Mouse (Mus musculus) kidney, adult 9 months (tissue): ENCODE data around the gene Actl6b.

Experiments
- DNase-seq: peaks from one replicate; pipeline ENCODE4 v3.0.0; 2022

Gene Actl6b

GRCm38 (mm10) chr5:137529221-137529995 lies 23.9 kb upstream of the Actl6b start:
- DNase-seq = no peak

GRCm38 (mm10) chr5:137530075-137530474 lies 23.2 kb upstream of the Actl6b start:
- no peak for DNase-seq

DNA sequence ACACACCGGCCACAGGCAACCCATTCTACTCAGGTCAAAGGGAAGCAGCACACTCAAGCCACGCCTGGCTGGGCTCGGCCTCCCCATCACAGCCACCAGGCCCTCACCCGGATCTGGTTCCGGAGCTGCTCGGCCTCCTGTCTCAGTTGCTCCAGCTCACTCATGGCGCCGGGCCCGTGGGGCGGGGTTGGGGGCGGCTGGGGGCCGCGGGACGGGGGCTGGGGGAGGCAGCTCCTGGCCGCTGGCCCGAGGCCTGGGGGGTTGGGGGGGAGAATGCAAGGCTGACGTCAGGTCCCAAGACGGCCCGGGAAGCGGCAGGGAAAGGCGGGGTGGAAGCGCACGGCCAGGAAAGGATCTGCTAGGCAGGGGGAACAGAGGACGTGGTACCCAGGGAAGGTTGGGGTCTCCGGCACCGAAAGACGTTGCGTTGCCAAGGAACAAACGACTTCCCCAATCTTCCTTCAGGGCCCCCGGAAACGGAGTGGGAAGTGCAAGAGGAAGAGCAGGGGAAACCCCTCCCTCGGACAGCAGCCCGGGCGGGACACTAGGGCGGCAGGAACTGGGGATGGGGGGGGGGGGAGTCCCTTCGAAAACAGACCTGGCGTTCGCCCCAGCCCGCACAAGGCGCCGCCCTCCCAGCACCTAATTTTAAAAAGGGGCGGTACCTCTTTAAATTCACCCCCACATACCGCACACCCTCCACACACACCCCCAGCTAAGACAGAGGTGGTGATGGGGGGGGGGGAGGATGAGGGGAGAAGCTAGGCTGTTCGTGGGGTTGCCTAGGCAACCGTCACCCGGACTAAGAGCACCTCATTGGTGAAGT lies 22.5 kb upstream of the Actl6b start:
- peak; percentile 67 for DNase-seq

GRCm38 (mm10) chr5:137531414-137532130 lies 21.7 kb upstream of the Actl6b start:
- no peak for DNase-seq

GRCm38 (mm10) chr5:137532131-137532807 lies 21.0 kb upstream of the Actl6b start:
- DNase-seq = no peak

DNA sequence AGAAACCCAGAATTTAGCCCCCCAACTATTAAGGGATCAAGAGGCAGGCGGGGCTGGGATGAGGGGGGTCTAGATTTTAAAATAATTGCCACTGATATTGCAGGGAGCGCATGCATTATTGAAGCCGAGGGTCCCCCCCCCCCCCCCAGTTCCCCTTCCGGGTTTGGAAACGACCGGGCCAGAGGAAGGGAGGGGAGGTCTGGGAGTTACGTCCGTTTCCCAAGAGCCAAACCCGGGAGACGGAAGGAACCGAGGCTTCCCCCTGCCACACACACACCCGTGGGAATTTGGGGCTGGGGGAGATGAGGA lies 20.6 kb upstream of the Actl6b start:
- no peak for DNase-seq

DNA sequence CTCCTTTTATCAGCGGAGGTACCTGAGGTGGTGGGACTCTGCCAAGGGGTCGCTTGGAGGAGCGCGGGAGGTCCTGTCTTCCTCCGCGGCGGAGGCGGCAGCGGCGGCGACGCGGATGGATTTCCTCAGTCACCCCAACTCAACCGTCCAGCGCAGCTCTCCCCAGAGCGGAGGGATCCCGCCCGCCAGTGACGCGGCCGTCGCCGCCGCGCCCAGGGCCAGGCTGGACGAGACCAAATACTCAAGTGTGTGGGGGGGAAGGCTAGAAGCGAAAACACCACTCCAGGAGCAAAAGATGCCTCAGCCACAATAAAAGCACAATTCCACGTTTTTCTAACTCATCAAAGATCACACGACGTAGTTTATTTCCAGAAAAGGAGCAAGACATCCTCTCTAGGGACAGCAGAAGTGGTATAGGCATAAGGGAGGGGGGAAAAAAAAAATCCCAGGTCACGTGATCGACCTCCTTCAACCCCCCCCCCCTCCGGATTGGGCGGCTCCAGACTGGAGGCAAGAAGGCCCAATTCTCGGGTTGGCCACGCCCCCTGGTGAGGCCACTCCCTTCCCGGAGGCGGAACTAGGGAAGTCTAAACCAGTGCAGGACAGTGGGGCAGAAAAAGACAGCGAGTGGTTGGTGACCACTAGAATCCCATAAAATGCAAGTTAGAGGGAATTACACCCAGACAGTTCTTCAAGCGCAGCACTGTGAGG lies 20.0 kb upstream of the Actl6b start, which contains the start of the genes Epo and Gnb2:
Gene Epo, minus strand, starts transcription at position 126 of the 711 bp plus-strand sequence.
Gene Gnb2, minus strand, starts transcription at position 394 of the 711 bp plus-strand sequence.
- DNase-seq = peak; percentile 99

DNA sequence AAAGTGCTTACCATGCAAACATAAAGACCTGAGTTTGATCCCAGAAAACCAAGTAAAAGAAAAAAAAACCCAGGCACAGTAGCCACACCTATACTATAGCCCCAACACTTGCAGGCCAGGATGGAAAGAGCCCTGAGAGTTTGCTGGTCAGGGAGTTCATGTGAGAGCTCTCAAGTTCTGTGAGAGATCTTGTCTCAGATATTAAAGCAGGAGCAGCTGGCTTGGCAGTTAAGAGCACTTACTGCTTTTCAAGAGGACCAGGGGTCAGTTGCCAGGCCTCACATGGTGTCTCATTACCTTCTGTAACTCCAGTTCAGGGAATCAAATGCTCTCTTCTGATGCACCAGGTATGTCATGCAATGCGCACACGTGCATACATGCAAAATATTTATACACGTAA lies 18.6 kb upstream of the Actl6b start:
- no peak for DNase-seq

DNA sequence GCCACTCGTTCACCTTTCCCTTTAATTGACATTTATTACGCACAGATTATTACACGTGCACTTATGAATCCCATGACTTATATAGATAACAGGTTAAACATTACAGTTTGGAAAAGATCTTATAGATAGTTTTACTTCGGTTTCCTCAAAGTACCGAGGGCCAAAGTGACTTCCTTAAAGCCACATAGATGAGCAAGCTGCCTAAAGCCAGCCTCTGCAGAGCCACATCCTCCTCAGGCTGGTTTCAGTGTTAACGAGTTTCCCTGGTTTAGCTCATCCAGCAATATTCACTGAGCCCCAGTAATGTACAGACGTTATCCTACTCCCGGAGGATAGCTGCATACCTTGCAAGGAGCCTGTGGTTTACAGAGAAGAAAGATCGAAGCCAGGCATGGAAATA lies 18.0 kb upstream of the Actl6b start:
- no peak for DNase-seq

GRCm38 (mm10) chr5:137537461-137537860 lies 15.9 kb upstream of the Actl6b start:
- DNase-seq = no peak

- DNase-seq = no peak
Observed at GRCm38 (mm10) chr5:137539291-137539801, 14.0 kb upstream of the Actl6b start.

DNA sequence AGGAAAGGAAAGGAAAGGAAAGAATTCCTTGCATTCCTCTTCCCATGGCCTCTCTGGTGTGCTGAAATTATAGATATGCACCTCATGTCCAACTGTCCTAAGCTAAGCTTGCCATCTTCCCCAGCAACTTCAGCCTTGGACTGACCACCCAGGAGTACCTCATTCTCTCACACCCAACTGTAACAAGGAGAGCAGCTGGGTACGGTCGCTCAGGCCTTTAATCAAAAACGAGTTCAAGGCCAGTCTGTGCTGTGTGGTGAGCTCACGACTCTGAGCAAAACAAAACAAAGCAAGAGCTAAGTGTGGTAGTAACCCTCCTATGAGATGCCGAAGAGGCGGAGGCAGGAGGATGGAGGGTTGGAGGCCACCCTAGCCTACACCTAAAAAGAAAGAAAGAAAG lies 12.3 kb upstream of the Actl6b start:
- no peak for DNase-seq

GRCm38 (mm10) chr5:137541768-137542540 lies 11.4 kb upstream of the Actl6b start:
- no peak for DNase-seq

GRCm38 (mm10) chr5:137544926-137545325 lies 8.4 kb upstream of the Actl6b start:
- DNase-seq = no peak

DNA sequence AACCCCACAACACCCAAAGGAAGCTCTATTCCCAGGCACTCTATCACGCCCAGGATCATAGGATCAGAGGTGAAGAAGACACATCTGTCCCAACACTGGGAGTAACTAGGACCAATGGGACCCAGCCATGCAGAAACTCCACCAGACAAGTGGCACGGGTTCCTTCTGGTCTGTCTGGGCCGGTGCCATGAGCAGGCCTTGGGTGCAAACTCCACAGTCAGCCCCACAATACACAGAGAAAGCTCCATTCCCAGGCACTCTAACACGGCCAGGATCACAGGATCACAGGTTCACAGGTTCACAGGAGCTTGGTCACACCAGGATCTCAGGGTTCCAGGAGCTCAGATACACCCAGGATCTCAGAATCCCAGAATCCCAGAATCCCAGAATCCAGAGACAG lies 7.7 kb upstream of the Actl6b start:
- DNase-seq = peak; percentile 47

DNA sequence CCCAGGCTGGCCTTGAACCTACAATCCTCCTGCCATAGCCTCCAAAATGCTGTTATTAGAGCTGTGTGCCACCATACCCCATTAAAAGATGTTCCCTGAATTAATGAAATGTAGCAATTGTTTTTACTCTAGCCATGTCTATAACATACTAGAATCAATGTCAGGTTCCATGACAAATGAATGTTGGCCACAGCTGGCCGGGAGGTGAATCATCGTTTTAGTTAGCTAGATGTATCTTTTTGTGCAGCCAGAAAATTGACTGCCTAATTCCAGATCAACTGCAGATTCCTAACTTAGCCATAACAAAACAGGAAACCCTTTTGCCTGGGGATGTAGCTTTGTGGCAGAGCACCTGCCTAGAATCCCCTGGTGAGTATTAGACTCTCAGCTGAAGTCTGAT lies 3.5 kb upstream of the Actl6b start:
- no peak for DNase-seq

GRCm38 (mm10) chr5:137551119-137551518 lies 2.2 kb upstream of the Actl6b start:
- no peak for DNase-seq

GRCm38 (mm10) chr5:137553000-137553399 lies 317 bp upstream of the Actl6b start:
- DNase-seq = no peak

DNA sequence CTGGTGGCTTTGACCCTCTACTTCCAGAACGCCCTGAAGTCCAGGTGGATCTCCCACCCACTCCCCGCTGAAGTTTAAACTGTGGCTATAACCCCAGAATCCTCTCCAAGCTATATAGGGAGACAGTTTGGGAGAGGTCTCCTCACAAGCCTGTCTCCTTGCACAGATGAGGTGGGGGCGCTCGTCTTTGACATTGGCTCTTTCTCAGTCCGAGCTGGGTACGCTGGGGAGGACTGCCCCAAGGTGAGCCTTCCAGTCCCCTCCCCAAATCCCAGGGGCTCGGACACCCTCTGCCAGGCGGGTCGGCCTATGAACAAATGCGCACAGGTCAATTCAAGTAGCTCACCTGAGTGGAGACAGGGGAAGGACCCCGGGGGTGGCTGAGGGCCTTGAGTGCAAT lies 581 bp downstream of the Actl6b start:
- DNase-seq = no peak

GRCm38 (mm10) chr5:137561556-137561955 lies 8.2 kb downstream of the Actl6b start:
- DNase-seq = no peak

- no peak for DNase-seq
Observed at GRCm38 (mm10) chr5:137562965-137563364, 9.6 kb downstream of the Actl6b start.
